Mouse (Mus musculus) embryonic facial prominence, embryonic 14.5 days (tissue): ENCODE data around the gene Brca1. TPM values are rescaled to one million over a fixed set of nuclear protein-coding genes. Genes with fewer than 3 reads are reported as not detected.

Experiments used
- ATAC-seq: fragments of 200-750 bp; cut with Nextera tagmentation; 2 replicates; pipeline ENCODE4 v1.8.0; 2017; ENCODE audit warnings: low read depth, moderate number of reproducible peaks, moderate TSS enrichment
- DNase-seq: peaks from one replicate; pipeline ENCODE4 v3.0.0-alpha.2; 2015; ENCODE audit warnings: low spot score
- H3K27ac ChIP-seq: fragments of 300-500 bp; sonication (generic); replicated peaks from 2 replicates; pipeline ENCODE4 v1.5.1; 2014; ENCODE audit warnings: low read depth, mild to moderate bottlenecking, low read length, moderate library complexity
- H3K27me3 ChIP-seq: fragments of 300-500 bp; sonication (generic); replicated peaks from 2 replicates; pipeline ENCODE4 v1.6.1; 2014; ENCODE audit warnings: low read length; ENCODE audit not compliant: control insufficient read depth, insufficient read depth
- H3K36me3 ChIP-seq: fragments of 300-500 bp; sonication (generic); 2 replicates; pipeline ENCODE4 v1.6.1; 2014; ENCODE audit warnings: low read length, mixed read lengths; ENCODE audit not compliant: control insufficient read depth, insufficient read depth
- H3K4me1 ChIP-seq: fragments of 300-500 bp; sonication (generic); 2 replicates; pipeline ENCODE4 v1.6.1; 2014; ENCODE audit warnings: antibody characterized with exemption, low read length; ENCODE audit not compliant: control insufficient read depth, insufficient read depth
- H3K4me2 ChIP-seq: fragments of 300-500 bp; sonication (generic); 2 replicates; pipeline ENCODE4 v1.6.1; 2014; ENCODE audit warnings: low read depth, mild to moderate bottlenecking, low read length, moderate library complexity, mixed read lengths
- H3K4me3 ChIP-seq: fragments of 300-500 bp; sonication (generic); 2 replicates; pipeline ENCODE4 v1.5.1; 2014; ENCODE audit warnings: low read depth, mild to moderate bottlenecking, low read length
- H3K9ac ChIP-seq: fragments of 300-500 bp; sonication (generic); 2 replicates; pipeline ENCODE4 v1.6.1; 2014; ENCODE audit warnings: low read depth, mild to moderate bottlenecking, low read length, moderate library complexity, mixed read lengths
- H3K9me3 ChIP-seq: fragments of 300-500 bp; sonication (generic); 2 replicates; pipeline ENCODE4 v1.6.1; 2016; ENCODE audit warnings: low read length; ENCODE audit not compliant: control insufficient read depth
- WGBS: fragments of 180-500 bp; shearing (Covaris S2); extraction: QIAGEN DNeasy Blood & Tissue Kit; methylation state at CpG from one replicate; pipeline ENCODE4 v1.1.7; 2014; 5-methylcytosine and 5-hydroxymethylcytosine counted together
- polyA plus RNA-seq: library from polyadenylated mRNA; unstranded; fragments of >200 nt; fragmentation: Nextera tagmentation; extraction: Ambion mirVana; gene quantifications from 2 replicates; pipeline ENCODE4 v1.2.1, GENCODE M21; 2014

The Brca1 gene
- polyA plus RNA-seq, 1 experiment from 2014 or later = 10.4 TPM

GRCm38 (mm10) chr11:101583205-101583604 is 31.4 kb upstream of the Brca1 start:
- peaks cover 30% of the 10 kb centered on the region for H3K36me3 ChIP-seq
- H3K4me2 ChIP-seq = no peak overlapping the region
- no peaks in the 10 kb centered on the region for H3K9me3 ChIP-seq
- H3K27me3 ChIP-seq = no peaks in the 10 kb centered on the region
- DNase-seq (no peak), ATAC-seq (no peak)
- H3K27ac ChIP-seq = no peak overlapping the region
- no peak overlapping the region for H3K9ac ChIP-seq
- no peak overlapping the region for H3K4me3 ChIP-seq
- H3K4me1 ChIP-seq = no peaks in the 10 kb centered on the region
- WGBS = 86% methylated on average over 2 of the region's 2 CpGs

GRCm38 (mm10) chr11:101582054-101583035 is 30.6 kb upstream of the Brca1 start, which contains the start of gene Tmem106a:
TSS of gene Tmem106a (plus strand) at chr11:101582242.
- ATAC-seq (peak; percentile 82), DNase-seq (peak; percentile 81)
- peak within 1 kb of the TSS; percentile 62 for H3K9ac ChIP-seq
- 17% methylated on average over 28 of the region's 31 CpGs for WGBS
- H3K36me3 ChIP-seq = peaks cover 37% of the 10 kb centered on the region
- H3K27ac ChIP-seq = no peak within 1 kb of the TSS
- H3K27me3 ChIP-seq = no peaks in the 10 kb centered on the region
- H3K4me1 ChIP-seq = no peaks in the 10 kb centered on the region
- H3K4me3 ChIP-seq = peak within 1 kb of the TSS; percentile 45
- peak within 1 kb of the TSS; percentile 57 for H3K4me2 ChIP-seq
- H3K9me3 ChIP-seq = no peaks in the 10 kb centered on the region

- Histone ChIP-seq H3K27ac (no peak overlapping the region), H3K4me2 (no peak overlapping the region), H3K4me1 (no peaks in the 10 kb centered on the region), H3K9me3 (no peaks in the 10 kb centered on the region), H3K36me3 (peaks cover 48% of the 10 kb centered on the region), H3K27me3 (no peaks in the 10 kb centered on the region), H3K9ac (no peak overlapping the region), H3K4me3 (no peak overlapping the region)
- ATAC-seq (no peak), DNase-seq (no peak)
- WGBS = 71% methylated on average over 6 of the region's 6 CpGs
Observed at GRCm38 (mm10) chr11:101581081-101581764, 29.5 kb upstream of the Brca1 start.

- 82% methylated on average over 6 of the region's 6 CpGs for WGBS
- Histone ChIP-seq H3K9ac (no peak overlapping the region), H3K27me3 (no peaks in the 10 kb centered on the region), H3K9me3 (no peaks in the 10 kb centered on the region), H3K4me2 (no peak overlapping the region), H3K27ac (no peak overlapping the region), H3K4me1 (no peaks in the 10 kb centered on the region), H3K4me3 (no peak overlapping the region), H3K36me3 (peaks cover 95% of the 10 kb centered on the region)
- ATAC-seq (no peak), DNase-seq (no peak)
Observed at GRCm38 (mm10) chr11:101576116-101576515, 24.4 kb upstream of the Brca1 start.

- no peak overlapping the region for H3K4me3 ChIP-seq
- DNase-seq (no peak), ATAC-seq (no peak)
- no peak overlapping the region for H3K27ac ChIP-seq
- H3K4me2 ChIP-seq = no peak overlapping the region
- H3K4me1 ChIP-seq = no peaks in the 10 kb centered on the region
- no peaks in the 10 kb centered on the region for H3K27me3 ChIP-seq
- H3K36me3 ChIP-seq = peaks cover 97% of the 10 kb centered on the region
- H3K9ac ChIP-seq = no peak overlapping the region
- no peaks in the 10 kb centered on the region for H3K9me3 ChIP-seq
- 91% methylated on average over 3 of the region's 3 CpGs for WGBS
Observed at GRCm38 (mm10) chr11:101568421-101568820, 16.7 kb upstream of the Brca1 start.

- Histone ChIP-seq H3K9ac (no peak overlapping the region), H3K4me2 (no peak overlapping the region), H3K27me3 (no peaks in the 10 kb centered on the region), H3K9me3 (no peaks in the 10 kb centered on the region), H3K36me3 (peaks cover 95% of the 10 kb centered on the region), H3K27ac (no peak overlapping the region), H3K4me3 (no peak overlapping the region), H3K4me1 (no peaks in the 10 kb centered on the region)
- no peak for ATAC-seq
- DNase-seq = peak; percentile 55
- 38% methylated on average over 5 of the region's 5 CpGs for WGBS
Observed at GRCm38 (mm10) chr11:101562391-101562790, 10.6 kb upstream of the Brca1 start.

- peaks cover 9% of the 10 kb centered on the region; the same call in 1 of the 2 replicates for H3K4me1 ChIP-seq
- H3K4me3 ChIP-seq = no peak overlapping the region
- no peaks in the 10 kb centered on the region for H3K27me3 ChIP-seq
- H3K36me3 ChIP-seq = peaks cover 65% of the 10 kb centered on the region
- no peak overlapping the region for H3K27ac ChIP-seq
- ATAC-seq = no peak
- 78% methylated on average over 2 of the region's 2 CpGs for WGBS
- H3K9me3 ChIP-seq = no peaks in the 10 kb centered on the region
- no peak overlapping the region for H3K4me2 ChIP-seq
- DNase-seq = peak; percentile 5
- no peak overlapping the region for H3K9ac ChIP-seq
Observed at GRCm38 (mm10) chr11:101556954-101557353, 5.2 kb upstream of the Brca1 start.

- WGBS = 92% methylated on average over 7 of the region's 7 CpGs
- no peak overlapping the region for H3K27ac ChIP-seq
- no peaks in the 10 kb centered on the region for H3K9me3 ChIP-seq
- peaks cover 9% of the 10 kb centered on the region; the same call in 1 of the 2 replicates for H3K4me1 ChIP-seq
- H3K36me3 ChIP-seq = peaks cover 63% of the 10 kb centered on the region
- no peaks in the 10 kb centered on the region for H3K27me3 ChIP-seq
- H3K4me2 ChIP-seq = no peak overlapping the region
- no peak for DNase-seq
- no peak for ATAC-seq
- no peak overlapping the region for H3K4me3 ChIP-seq
- H3K9ac ChIP-seq = no peak overlapping the region
Observed at GRCm38 (mm10) chr11:101556541-101556940, 4.8 kb upstream of the Brca1 start.
